Mouse (Mus musculus) ZHBTc4 (cell line): ENCODE measurements around the gene Agpat1.

Experiments used
- DNase-seq: peaks from one replicate; pipeline ENCODE4 v3.0.0-alpha.2; 2011; ENCODE audit warnings: low read depth, low spot score

Gene Agpat1

GRCm38 (mm10) chr17:34604061-34604508, at the start of gene Agpat1:
Gene Agpat1 (plus strand): TSS chr17:34604262.
- peak; percentile 100 for DNase-seq

GRCm38 (mm10) chr17:34555483-34555882, 48.6 kb upstream of the Agpat1 start:
- peak; percentile 76 for DNase-seq

DNA sequence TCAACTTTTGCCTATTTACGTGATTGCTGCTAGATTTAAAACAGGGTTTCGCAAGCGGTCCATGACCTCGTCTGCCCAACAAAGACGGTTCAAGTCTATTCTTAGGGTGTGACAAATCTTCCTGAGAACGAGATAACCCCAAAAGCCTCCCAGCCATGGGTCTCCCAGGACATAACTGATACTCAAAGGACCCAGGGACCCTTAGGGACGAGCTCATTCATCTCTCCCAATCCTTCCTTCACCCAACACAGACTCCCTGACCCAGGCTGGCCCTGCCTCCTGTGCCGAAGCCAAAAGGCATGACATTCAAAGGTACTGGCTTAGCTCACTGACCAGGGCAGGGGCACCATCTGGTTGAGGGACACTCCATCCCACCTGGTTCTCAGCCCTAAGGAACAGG, 47.7 kb upstream of the Agpat1 start:
- no peak for DNase-seq

GRCm38 (mm10) chr17:34557411-34557810, 46.7 kb upstream of the Agpat1 start:
- no peak for DNase-seq

- DNase-seq = no peak
These were observed 44.9 kb upstream of the Agpat1 start for GRCm38 (mm10) chr17:34559116-34559515.

GRCm38 (mm10) chr17:34559895-34560294, 44.2 kb upstream of the Agpat1 start:
- peak; percentile 74 for DNase-seq

DNA sequence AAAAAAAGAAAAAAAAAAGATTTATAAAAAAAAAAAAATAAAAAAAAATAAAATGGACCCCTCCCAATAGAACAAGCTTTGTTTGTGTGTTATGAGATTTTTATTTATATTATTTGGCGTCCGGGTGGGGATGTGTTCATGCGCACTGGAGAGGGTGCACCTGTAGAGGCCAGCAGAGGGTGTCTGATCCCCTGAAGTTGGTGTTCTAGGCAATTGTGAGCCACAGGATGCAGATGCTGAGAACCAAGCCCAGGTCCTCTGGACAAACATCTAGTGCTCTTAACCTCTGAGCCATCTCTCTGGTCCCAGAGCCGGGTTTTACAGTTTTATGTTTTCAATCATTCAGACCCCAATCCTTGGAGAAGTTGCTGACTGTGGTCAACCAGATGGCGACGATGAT, 43.6 kb upstream of the Agpat1 start:
- peak; percentile 30 for DNase-seq

DNA sequence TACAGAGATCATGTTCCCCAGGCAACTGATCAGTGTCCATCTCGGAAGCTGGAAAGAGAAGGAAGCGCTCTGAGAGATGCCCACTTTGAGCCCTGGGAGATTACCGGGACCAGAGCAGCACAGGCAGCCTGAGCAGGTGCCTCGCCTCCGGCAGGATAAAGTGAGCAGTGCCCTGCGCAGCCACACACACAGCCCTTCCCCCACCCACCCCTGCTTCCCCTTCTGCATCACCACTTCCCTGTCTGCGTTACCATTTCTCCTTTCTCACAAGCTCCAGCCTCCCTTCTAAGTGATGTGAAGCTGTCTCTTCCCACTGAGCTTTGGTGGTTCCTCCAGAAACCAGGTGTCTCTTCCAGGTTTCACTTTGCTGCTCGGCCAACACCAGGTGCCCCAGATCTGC, 42.9 kb upstream of the Agpat1 start:
- DNase-seq = peak; percentile 48

DNA sequence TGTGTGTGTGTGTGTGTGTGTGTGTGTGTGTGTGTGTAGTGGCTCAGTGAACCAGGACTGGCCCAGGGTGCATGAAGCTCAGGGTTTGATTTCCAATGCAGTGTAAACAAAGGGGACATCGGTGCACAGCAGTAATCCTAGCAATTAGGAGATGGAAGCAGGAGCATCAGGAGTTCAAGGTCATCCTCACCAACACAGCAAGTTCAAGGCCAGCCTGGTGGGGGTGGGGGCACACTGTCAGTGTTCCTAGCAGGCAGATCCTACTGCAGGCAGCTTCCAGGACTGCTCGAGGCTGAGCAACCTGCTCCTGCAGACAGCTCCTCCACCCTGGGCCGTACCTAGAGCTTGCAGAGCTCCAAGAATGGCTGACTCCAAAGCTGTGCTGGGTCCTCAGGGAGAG, 41.5 kb upstream of the Agpat1 start:
- DNase-seq = peak; percentile 75

GRCm38 (mm10) chr17:34563354-34563753, 40.7 kb upstream of the Agpat1 start:
- DNase-seq = no peak

GRCm38 (mm10) chr17:34564003-34564421, 40.0 kb upstream of the Agpat1 start, which contains the start of gene Notch4:
Gene Notch4 (plus strand): TSS chr17:34564268.
- peak; percentile 93 for DNase-seq

GRCm38 (mm10) chr17:34564796-34565195, 39.3 kb upstream of the Agpat1 start:
- DNase-seq = no peak

GRCm38 (mm10) chr17:34567311-34567710, 36.8 kb upstream of the Agpat1 start:
- DNase-seq = no peak

GRCm38 (mm10) chr17:34568421-34568820, 35.6 kb upstream of the Agpat1 start:
- no peak for DNase-seq

- DNase-seq = no peak
These were observed 34.1 kb upstream of the Agpat1 start for GRCm38 (mm10) chr17:34569919-34570318.

- peak; percentile 62 for DNase-seq
These were observed 32.2 kb upstream of the Agpat1 start for GRCm38 (mm10) chr17:34571875-34572274.

DNA sequence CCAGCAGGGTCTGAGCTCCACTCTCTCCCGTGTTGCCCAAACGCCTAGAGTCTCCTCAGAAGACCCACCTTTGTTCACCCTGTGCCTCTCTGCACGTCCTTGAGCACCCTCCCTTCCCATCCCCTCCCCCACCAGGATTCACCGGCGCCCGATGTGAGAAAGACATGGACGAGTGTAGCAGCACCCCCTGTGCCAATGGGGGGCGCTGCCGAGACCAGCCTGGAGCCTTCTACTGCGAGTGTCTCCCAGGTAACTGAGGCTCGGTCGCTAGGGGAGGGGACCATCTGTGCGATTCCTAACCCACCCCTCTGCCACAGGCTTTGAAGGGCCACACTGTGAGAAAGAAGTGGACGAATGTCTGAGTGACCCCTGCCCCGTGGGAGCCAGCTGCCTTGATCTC, 31.7 kb upstream of the Agpat1 start:
- DNase-seq = peak; percentile 84

- no peak for DNase-seq
These were observed 27.5 kb upstream of the Agpat1 start for GRCm38 (mm10) chr17:34576577-34576976.

DNA sequence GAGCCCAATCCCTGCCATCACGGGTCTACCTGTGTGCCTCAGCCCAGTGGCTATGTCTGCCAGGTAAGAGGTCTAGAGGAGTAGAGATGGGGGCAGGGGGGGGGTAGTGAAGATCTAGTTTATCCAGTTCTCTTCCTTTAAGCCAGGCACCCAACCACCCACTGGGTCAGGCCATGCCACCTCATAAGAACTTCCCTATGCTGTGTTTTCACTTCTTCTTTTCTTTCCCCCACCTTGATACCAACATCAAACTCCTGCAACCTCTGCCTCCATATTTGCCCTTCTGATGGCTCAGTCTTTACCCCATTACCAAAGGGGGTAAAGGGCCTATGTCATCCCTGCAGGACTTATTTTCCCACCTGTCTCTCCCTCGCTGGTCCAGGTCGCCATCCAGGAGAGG, 26.0 kb upstream of the Agpat1 start:
- DNase-seq = no peak

DNA sequence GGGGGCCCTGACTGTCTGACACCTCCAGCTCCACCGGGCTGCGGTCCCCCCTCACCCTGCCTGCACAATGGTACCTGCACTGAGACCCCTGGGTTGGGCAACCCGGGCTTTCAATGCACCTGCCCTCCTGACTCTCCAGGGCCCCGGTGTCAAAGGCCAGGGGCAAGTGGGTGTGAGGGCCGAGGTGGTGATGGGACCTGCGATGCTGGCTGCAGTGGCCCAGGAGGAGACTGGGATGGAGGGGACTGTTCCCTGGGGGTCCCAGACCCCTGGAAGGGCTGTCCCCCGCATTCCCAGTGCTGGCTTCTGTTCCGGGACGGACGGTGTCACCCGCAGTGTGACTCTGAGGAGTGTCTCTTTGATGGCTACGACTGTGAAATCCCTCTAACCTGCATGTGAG, 21.5 kb upstream of the Agpat1 start:
- DNase-seq = no peak

DNA sequence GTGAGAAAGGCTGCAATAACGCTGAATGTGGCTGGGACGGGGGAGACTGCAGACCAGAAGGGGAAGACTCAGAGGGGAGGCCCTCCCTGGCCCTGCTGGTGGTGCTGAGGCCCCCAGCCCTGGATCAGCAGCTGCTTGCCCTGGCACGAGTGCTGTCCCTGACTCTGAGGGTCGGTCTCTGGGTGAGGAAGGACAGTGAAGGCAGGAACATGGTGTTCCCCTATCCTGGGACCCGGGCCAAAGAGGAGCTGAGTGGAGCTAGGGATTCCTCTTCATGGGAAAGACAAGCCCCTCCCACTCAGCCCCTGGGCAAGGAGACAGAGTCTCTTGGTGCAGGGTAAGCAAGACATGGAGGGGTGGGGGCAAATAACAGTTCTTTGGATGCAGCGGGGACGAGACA, 20.7 kb upstream of the Agpat1 start:
- no peak for DNase-seq

DNA sequence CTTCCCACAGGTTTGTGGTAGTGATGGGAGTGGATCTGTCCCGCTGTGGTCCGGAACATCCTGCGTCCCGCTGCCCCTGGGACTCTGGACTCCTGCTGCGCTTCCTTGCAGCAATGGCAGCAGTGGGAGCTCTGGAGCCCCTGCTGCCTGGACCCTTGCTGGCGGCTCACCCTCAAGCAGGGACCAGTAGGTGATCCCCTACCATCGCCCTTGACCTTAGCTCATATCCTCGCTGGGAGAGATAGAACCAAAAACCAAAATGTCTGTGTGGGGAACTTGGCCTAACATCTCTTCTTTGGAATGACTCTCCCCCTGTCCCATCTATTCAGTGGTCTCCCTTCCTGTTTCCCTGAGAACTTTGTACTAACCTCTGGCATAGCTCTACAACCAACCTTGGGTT, 20.2 kb upstream of the Agpat1 start:
- DNase-seq = no peak

GRCm38 (mm10) chr17:34585121-34585520, 18.9 kb upstream of the Agpat1 start:
- DNase-seq = no peak
